Mouse (Mus musculus) neural tube, embryonic 11.5 days (tissue): Measurements from ENCODE around the gene Myh3. TPM values are rescaled to one million over a fixed set of nuclear protein-coding genes. Genes with fewer than 3 reads are reported as not detected.

ENCODE experiments used
- ATAC-seq: fragments of 200-750 bp; cut with Nextera tagmentation; 2 replicates; pipeline ENCODE4 v1.8.0; 2017; ENCODE audit warnings: moderate number of reproducible peaks, mild to moderate bottlenecking, moderate TSS enrichment, moderate library complexity; ENCODE audit not compliant: insufficient read depth, low FRiP score, low TSS enrichment
- DNase-seq: peaks from one replicate; pipeline ENCODE4 v3.0.0-alpha.2; 2015; ENCODE audit warnings: low spot score
- H3K27ac ChIP-seq: fragments of 300-500 bp; sonication (generic); 2 replicates; pipeline ENCODE4 v1.5.1; 2014; ENCODE audit warnings: low read depth, mild to moderate bottlenecking, low read length
- H3K27me3 ChIP-seq: fragments of 300-500 bp; sonication (generic); 2 replicates; pipeline ENCODE4 v1.6.1; 2014; ENCODE audit warnings: mild to moderate bottlenecking, low read length, mixed read lengths; ENCODE audit not compliant: control insufficient read depth, insufficient read depth
- H3K36me3 ChIP-seq: fragments of 300-500 bp; sonication (generic); 2 replicates; pipeline ENCODE4 v1.6.1; 2014; ENCODE audit warnings: mild to moderate bottlenecking, low read length, moderate library complexity, mixed read lengths; ENCODE audit not compliant: control insufficient read depth, insufficient read depth
- H3K4me1 ChIP-seq: fragments of 300-500 bp; sonication (generic); 2 replicates; pipeline ENCODE4 v1.6.1; 2014; ENCODE audit warnings: low read length, mixed read lengths; ENCODE audit not compliant: control insufficient read depth, insufficient read depth
- H3K4me2 ChIP-seq: fragments of 300-500 bp; sonication (generic); 2 replicates; pipeline ENCODE4 v1.6.1; 2014; ENCODE audit warnings: low read depth, mild to moderate bottlenecking, moderate library complexity
- H3K4me3 ChIP-seq: fragments of 300-500 bp; sonication (generic); 2 replicates; pipeline ENCODE4 v1.5.1; 2014; ENCODE audit warnings: low read depth, low read length
- H3K9ac ChIP-seq: fragments of 300-500 bp; sonication (generic); 2 replicates; pipeline ENCODE4 v1.6.1; 2014; ENCODE audit warnings: mild to moderate bottlenecking, low read length
- H3K9me3 ChIP-seq: fragments of 300-500 bp; sonication (generic); 2 replicates; pipeline ENCODE4 v1.6.1; 2016; ENCODE audit warnings: low read length; ENCODE audit not compliant: control insufficient read depth
- whole genome bisulfite sequencing: fragments of 180-500 bp; shearing (Covaris S2); extraction: QIAGEN DNeasy Blood & Tissue Kit; methylation state at CpG from one replicate; pipeline ENCODE4 v1.1.7; 2014; 5-methylcytosine and 5-hydroxymethylcytosine counted together
- polyA plus RNA-seq: library from polyadenylated mRNA; unstranded; fragments of >200 nt; fragmentation: Nextera tagmentation; extraction: Ambion mirVana; gene quantifications from 2 replicates; pipeline ENCODE4 v1.2.1, GENCODE M21; 2014

The Myh3 gene
- polyA plus RNA-seq, 1 experiment from 2014 or later = 29.9 TPM

GRCm38 (mm10) chr11:67135532-67135931, 57.4 kb downstream of the Myh3 start:
- H3K4me2 ChIP-seq = no peak overlapping the region
- H3K4me1 ChIP-seq = no peaks in the 10 kb centered on the region
- no peaks in the 10 kb centered on the region for H3K36me3 ChIP-seq
- ATAC-seq = no peak
- no peaks in the 10 kb centered on the region for H3K27me3 ChIP-seq
- no peak overlapping the region for H3K4me3 ChIP-seq
- no peaks in the 10 kb centered on the region for H3K9me3 ChIP-seq
- DNase-seq = no peak
- 90% methylated on average over 2 of the region's 2 CpGs for WGBS
- no peak overlapping the region for H3K9ac ChIP-seq
- no peak overlapping the region for H3K27ac ChIP-seq

DNA sequence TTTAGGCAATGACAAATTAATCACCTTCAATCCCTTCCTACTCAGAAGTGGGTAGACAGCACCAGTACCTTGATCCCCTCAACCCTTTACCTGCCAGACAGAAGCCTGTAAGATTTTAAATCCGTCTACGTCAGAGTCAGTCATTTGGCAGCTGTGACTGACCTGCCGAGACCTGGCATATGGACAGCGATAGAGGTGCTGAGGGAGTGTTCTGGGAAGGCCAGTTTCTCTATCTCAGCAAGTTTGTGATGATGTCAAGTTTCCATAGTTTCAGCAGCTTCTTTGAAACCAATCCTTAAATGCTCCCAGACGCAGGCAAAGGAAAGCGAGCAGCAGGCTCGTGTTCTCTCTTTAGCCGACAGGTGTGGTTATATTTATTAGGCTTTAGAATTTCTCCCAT, 61.5 kb downstream of the Myh3 start:
- no peak for ATAC-seq
- H3K27ac ChIP-seq = no peak overlapping the region

DNA sequence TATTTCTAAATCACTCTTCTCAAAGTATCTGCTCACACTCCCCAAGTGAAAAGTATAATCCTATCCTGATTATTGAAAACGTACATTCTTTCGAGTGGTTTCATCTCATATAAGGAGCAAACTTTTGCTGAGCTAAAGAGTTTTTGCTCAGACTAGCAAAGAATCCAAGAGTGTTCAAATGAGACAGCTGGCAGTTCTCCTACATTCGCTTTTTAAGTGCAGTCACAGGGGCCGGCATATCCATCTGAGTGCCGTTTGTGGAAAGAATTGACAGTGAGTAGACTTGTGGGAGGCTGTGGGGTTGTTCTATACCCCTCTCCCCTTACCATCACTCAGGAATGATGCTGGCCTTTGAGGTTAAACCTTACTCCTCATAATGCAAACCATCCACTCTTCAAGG, 62.1 kb downstream of the Myh3 start:
- no peak overlapping the region for H3K4me2 ChIP-seq
- ATAC-seq (no peak), DNase-seq (no peak)
- H3K4me1 ChIP-seq = no peaks in the 10 kb centered on the region
- no peak overlapping the region for H3K4me3 ChIP-seq
- no peaks in the 10 kb centered on the region for H3K36me3 ChIP-seq
- no peak overlapping the region for H3K27ac ChIP-seq
- no peak overlapping the region for H3K9ac ChIP-seq
- WGBS = 87% methylated on average over 5 of the region's 5 CpGs
- no peaks in the 10 kb centered on the region for H3K27me3 ChIP-seq
- H3K9me3 ChIP-seq = no peaks in the 10 kb centered on the region

More for the DNA sequence above, 61.5 kb downstream of the Myh3 start:
- Histone ChIP-seq H3K4me3 (no peak overlapping the region), H3K9me3 (no peaks in the 10 kb centered on the region), H3K4me1 (no peaks in the 10 kb centered on the region), H3K9ac (no peak overlapping the region), H3K27me3 (no peaks in the 10 kb centered on the region), H3K36me3 (no peaks in the 10 kb centered on the region), H3K4me2 (no peak overlapping the region)
- DNase-seq = no peak
- WGBS = 80% methylated on average over 8 of the region's 8 CpGs

DNA sequence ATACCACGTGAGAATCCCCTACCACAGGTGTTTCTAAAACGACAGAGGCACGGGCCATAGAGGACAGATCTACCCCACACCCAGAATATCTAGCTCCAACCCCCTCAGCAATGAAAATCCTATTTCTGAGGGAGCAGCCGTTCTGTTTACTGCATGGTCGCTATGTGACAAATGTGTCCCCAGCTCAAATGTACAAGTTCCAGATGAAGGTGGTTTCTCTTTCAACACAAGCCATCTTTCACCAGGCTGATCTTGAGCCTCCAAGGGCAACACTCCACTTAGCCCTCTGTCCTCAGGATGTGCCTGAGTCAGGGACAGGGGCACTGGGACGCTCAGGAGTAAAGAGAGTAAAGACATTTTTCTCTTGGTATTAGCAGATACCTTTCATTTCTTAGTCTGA, 62.9 kb downstream of the Myh3 start:
- no peak overlapping the region for H3K27ac ChIP-seq
- WGBS = 80% methylated on average over 6 of the region's 6 CpGs
- H3K4me2 ChIP-seq = no peak overlapping the region
- ATAC-seq (no peak), DNase-seq (no peak)
- no peaks in the 10 kb centered on the region for H3K36me3 ChIP-seq
- H3K4me3 ChIP-seq = no peak overlapping the region
- H3K4me1 ChIP-seq = no peaks in the 10 kb centered on the region
- H3K9me3 ChIP-seq = no peaks in the 10 kb centered on the region
- H3K9ac ChIP-seq = no peak overlapping the region
- no peaks in the 10 kb centered on the region for H3K27me3 ChIP-seq

GRCm38 (mm10) chr11:67142047-67142446, 63.9 kb downstream of the Myh3 start:
- 69% methylated on average over 4 of the region's 4 CpGs for WGBS
- Histone ChIP-seq H3K27ac (no peak overlapping the region), H3K9me3 (no peaks in the 10 kb centered on the region), H3K9ac (no peak overlapping the region), H3K4me3 (no peak overlapping the region), H3K36me3 (no peaks in the 10 kb centered on the region), H3K4me2 (no peak overlapping the region), H3K27me3 (no peaks in the 10 kb centered on the region), H3K4me1 (no peaks in the 10 kb centered on the region)
- DNase-seq (no peak), ATAC-seq (no peak)

- Histone ChIP-seq H3K4me3 (no peak overlapping the region), H3K27me3 (no peaks in the 10 kb centered on the region), H3K36me3 (no peaks in the 10 kb centered on the region), H3K9ac (no peak overlapping the region), H3K4me1 (no peaks in the 10 kb centered on the region), H3K9me3 (no peaks in the 10 kb centered on the region), H3K4me2 (no peak overlapping the region), H3K27ac (no peak overlapping the region)
- ATAC-seq (no peak), DNase-seq (no peak)
- 85% methylated on average over 5 of the region's 5 CpGs for WGBS
Observed at GRCm38 (mm10) chr11:67143065-67143464, 65.0 kb downstream of the Myh3 start.

GRCm38 (mm10) chr11:67143863-67144498, 65.9 kb downstream of the Myh3 start:
- WGBS = 89% methylated on average over 4 of the region's 4 CpGs
- no peaks in the 10 kb centered on the region for H3K27me3 ChIP-seq
- H3K9me3 ChIP-seq = no peaks in the 10 kb centered on the region
- no peaks in the 10 kb centered on the region for H3K36me3 ChIP-seq
- ATAC-seq = no peak
- H3K9ac ChIP-seq = no peak overlapping the region
- H3K4me2 ChIP-seq = no peak overlapping the region
- no peak for DNase-seq
- H3K4me1 ChIP-seq = no peaks in the 10 kb centered on the region
- no peak overlapping the region for H3K27ac ChIP-seq
- no peak overlapping the region for H3K4me3 ChIP-seq

- Histone ChIP-seq H3K4me1 (no peaks in the 10 kb centered on the region), H3K4me2 (no peak overlapping the region), H3K9ac (no peak overlapping the region), H3K36me3 (no peaks in the 10 kb centered on the region), H3K4me3 (no peak overlapping the region), H3K27ac (no peak overlapping the region), H3K27me3 (no peaks in the 10 kb centered on the region), H3K9me3 (no peaks in the 10 kb centered on the region)
- 72% methylated on average over 6 of the region's 6 CpGs for WGBS
- ATAC-seq (no peak), DNase-seq (no peak)
Observed at GRCm38 (mm10) chr11:67144559-67145265, 66.6 kb downstream of the Myh3 start.
